Mouse (Mus musculus): ENCODE measurements at regions not wholly inside any gene's neighbourhood (a gene's known extent, or its start where the extent isn't known, plus 50 kb on each side); places are given as distances from the start of the nearest gene placed in this dataset.

DNA sequence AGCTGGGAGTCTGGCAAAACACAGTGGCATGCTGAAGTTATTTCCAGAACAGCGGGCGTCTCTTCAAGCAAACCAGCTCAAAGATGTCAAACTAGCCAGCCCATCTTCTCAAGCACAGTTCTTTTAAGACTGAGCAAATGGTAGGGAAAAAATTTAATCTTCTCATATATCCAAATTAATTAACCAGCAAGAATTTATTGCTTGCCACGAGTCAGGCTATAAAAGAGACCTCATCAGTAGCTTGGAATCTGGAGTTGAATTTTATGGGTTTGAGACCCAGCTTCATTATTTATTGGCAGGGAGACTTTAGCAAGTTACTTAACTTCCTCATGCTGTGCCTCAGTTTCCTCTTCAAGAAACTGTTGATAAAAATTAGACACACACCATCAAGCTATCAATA is 742.5 kb upstream of the Tmpo start:
- TF ChIP-seq CTCF (IDR thresholded peaks at IDR 0.05; ENCODE audit: extremely low read depth, insufficient read length, insufficient replicate concordance, low read depth, low read length) (no peak), POLR2A (IDR thresholded peaks at IDR 0.05; ENCODE audit: low read depth, low read length) (no peak)
